Mouse (Mus musculus): ENCODE results near the gene Gimap4. TPM values are rescaled to one million over a fixed set of nuclear protein-coding genes. Genes with fewer than 3 reads are reported as not detected.
A peak's percentile ranks its signal among the peaks of the same experiment; 100 is the strongest.

Gene Gimap4
- polyA plus RNA-seq, 1 experiment = 0.31 TPM

DNA sequence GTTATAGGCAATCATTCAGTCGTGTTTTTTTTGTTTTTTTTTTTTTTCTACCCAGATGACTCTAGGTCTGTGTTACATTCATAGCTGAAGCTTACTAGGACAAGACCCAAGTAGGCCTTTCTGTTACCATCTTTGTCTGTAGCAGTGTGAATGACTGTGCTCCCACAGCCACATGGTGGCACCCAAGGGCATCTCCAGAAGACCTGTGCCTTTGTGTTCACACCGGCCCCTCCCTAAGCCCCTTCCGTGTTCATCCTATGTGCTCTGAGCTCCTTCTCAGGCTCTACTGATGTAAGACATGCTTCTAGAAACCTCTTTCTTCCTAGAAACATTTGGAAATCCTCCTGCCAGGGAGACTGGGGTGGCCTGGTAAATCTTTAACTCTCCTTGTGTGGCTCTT lies 37.4 kb upstream of the Gimap4 start, which contains the start of gene Gimap8:
Gimap8 (plus strand) TSS at position 240 of the 400 bp plus-strand sequence.
- Histone ChIP-seq H3K4me1 (ENCODE audit: control insufficient read depth, insufficient read depth, low read length) (no peaks in the 10 kb centered on the region), H3K27ac (ENCODE audit: insufficient read depth, low read length) (no peak within 1 kb of the TSS), H3K4me3 (ENCODE audit: insufficient read depth, low read length) (no peak within 1 kb of the TSS)
- TF ChIP-seq POLR2A (IDR thresholded peaks at IDR 0.05; ENCODE audit: extremely low read depth, insufficient read depth, low read length) (no peak), CTCF (IDR thresholded peaks at IDR 0.05; ENCODE audit: extremely low read depth, insufficient read depth, low read length) (peak; percentile 37; the same call in 1 of the 2 replicates)

DNA sequence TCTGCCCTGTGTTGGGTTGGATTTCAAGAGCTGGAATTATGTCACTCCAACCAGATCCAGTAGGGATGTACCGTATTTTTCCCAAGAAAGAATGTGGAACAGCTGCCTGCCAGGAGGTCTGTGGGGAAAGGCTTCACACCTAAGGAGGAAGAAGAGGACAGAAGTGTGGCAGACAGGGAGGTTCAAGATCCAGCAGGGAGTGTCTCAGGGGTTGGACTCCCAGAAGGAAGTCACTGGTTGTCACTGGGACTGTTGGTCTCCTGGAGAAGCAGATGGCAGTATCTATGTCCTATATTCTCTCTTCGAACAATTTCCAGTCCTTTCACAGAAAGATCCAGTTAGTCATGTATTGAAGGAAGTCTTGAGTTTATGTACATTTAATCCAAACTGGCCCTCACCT lies 36.7 kb upstream of the Gimap4 start:
- no peak overlapping the region for H3K27ac ChIP-seq (ENCODE audit: insufficient read depth, low read length)
- TF ChIP-seq CTCF (IDR thresholded peaks at IDR 0.05; ENCODE audit: extremely low read depth, insufficient read depth, low read length) (no peak), POLR2A (IDR thresholded peaks at IDR 0.05; ENCODE audit: extremely low read depth, insufficient read depth, low read length) (no peak)
- H3K4me1 ChIP-seq (ENCODE audit: control insufficient read depth, insufficient read depth, low read length) = no peaks in the 10 kb centered on the region
- no peak overlapping the region for H3K4me3 ChIP-seq (ENCODE audit: insufficient read depth, low read length)

DNA sequence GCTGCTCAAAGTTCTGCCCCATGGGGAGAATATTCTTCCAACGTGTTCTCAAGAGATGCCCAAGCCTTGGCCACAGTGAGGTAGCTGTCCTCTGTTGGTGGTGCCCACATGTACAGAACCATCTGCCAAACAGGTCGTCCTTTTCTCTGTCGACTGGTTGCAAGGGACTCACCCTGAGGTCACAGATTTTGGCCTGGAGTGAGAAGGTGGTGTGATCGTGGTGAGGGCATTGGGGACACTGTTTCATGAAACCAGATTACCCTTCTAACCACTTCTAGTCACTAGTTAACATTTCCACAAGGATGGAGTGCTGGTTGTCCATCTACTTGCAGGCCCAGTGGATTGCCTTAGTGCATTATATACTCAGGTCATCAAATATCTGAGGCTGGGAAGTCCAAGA lies 35.6 kb upstream of the Gimap4 start:
- H3K27ac ChIP-seq (ENCODE audit: insufficient read depth, low read length) = no peak overlapping the region
- TF ChIP-seq CTCF (IDR thresholded peaks at IDR 0.05; ENCODE audit: extremely low read depth, insufficient read depth, low read length) (no peak), POLR2A (IDR thresholded peaks at IDR 0.05; ENCODE audit: extremely low read depth, insufficient read depth, low read length) (no peak)
- no peaks in the 10 kb centered on the region for H3K4me1 ChIP-seq (ENCODE audit: control insufficient read depth, insufficient read depth, low read length)
- H3K4me3 ChIP-seq (ENCODE audit: insufficient read depth, low read length) = no peak overlapping the region

DNA sequence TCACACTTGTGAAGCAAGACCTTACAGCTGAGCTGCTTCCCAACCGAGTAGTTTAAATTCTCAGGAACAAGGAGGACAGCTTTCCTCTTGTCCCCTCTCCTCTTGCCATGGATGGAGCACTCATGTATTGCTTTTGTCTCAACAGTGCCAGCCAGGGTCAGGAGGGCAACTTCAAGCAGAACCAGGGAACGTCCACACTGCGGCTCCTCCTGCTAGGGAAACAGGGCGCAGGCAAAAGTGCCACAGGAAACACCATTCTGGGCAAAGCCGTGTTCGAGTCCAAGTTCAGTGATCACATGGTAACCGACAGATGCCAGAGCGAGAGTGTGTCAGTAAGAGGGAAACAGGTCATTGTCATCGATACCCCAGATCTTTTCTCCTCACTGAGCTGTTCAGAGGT lies 34.3 kb upstream of the Gimap4 start:
- TF ChIP-seq POLR2A (IDR thresholded peaks at IDR 0.05; ENCODE audit: extremely low read depth, insufficient read depth, low read length) (no peak), CTCF (IDR thresholded peaks at IDR 0.05; ENCODE audit: extremely low read depth, insufficient read depth, low read length) (no peak)
- no peaks in the 10 kb centered on the region for H3K4me1 ChIP-seq (ENCODE audit: control insufficient read depth, insufficient read depth, low read length)
- no peak overlapping the region for H3K27ac ChIP-seq (ENCODE audit: insufficient read depth, low read length)
- H3K4me3 ChIP-seq (ENCODE audit: insufficient read depth, low read length) = no peak overlapping the region

DNA sequence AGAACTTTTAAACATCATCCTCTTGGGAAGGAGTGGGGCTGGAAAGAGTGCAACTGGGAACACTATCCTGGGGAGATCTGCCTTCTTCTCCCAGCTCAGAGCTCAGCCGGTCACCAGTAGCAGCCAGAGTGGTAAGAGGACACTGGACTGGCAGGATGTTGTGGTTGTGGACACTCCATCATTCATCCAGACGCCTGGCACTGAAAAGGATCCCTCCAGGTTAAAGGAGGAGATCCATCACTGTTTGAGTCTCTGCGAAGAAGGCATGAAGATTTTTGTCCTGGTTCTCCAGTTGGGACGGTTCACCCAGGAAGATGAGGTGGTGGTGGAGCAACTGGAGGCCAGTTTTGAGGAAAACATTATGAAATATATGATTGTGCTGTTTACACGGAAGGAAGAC lies 25.6 kb upstream of the Gimap4 start:
- Histone ChIP-seq H3K27ac (ENCODE audit: insufficient read depth, low read length) (no peak overlapping the region), H3K4me1 (ENCODE audit: control insufficient read depth, insufficient read depth, low read length) (no peaks in the 10 kb centered on the region), H3K4me3 (ENCODE audit: insufficient read depth, low read length) (no peak overlapping the region)
- TF ChIP-seq CTCF (IDR thresholded peaks at IDR 0.05; ENCODE audit: extremely low read depth, insufficient read depth, low read length) = no peak
- no peak for TF ChIP-seq POLR2A (IDR thresholded peaks at IDR 0.05; ENCODE audit: extremely low read depth, insufficient read depth, low read length)

DNA sequence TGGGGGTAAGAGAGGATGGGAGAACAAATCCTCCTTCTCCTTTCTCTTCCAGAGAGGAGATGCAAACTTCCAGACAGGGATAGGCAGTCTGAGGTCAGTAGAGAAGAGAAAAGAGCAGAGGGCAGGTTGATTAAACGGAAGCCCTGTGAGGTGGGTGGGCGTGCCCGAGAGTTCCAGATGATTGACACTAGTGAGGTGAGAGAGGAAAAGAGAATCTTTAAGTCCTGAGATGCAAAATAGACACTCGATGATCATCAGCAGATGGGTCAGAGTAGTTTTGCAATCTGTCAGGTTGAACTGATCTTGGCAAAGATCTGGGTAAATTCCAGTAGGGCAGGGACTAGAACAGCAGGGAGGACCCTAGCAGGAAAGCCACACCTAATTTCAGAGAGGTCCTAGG lies 19.6 kb upstream of the Gimap4 start:
- no peak overlapping the region for H3K4me3 ChIP-seq (ENCODE audit: insufficient read depth, low read length)
- no peaks in the 10 kb centered on the region for H3K4me1 ChIP-seq (ENCODE audit: control insufficient read depth, insufficient read depth, low read length)
- no peak overlapping the region for H3K27ac ChIP-seq (ENCODE audit: insufficient read depth, low read length)
- TF ChIP-seq POLR2A (IDR thresholded peaks at IDR 0.05; ENCODE audit: extremely low read depth, insufficient read depth, low read length) (no peak), CTCF (IDR thresholded peaks at IDR 0.05; ENCODE audit: extremely low read depth, insufficient read depth, low read length) (no peak)

DNA sequence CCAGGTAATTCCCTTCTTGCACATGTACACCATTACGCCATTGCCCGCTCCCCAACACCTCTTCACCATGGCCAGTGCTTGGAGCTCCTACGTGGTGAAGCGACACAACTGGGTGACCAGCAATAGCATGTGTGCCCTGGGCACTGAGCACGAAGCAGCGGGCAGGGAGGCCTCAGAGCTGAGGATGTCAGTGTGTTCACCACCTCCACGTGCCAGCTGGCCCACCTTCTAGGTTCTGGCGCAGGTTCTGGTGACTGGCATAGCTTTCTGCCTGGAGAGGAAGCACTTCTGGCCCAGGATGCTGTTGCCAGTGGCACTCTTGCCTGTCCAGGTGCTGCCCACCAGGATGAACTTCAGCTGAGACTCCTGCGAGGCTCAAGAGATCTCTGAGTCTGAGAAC lies 18.9 kb upstream of the Gimap4 start:
- Histone ChIP-seq H3K4me1 (ENCODE audit: control insufficient read depth, insufficient read depth, low read length) (no peaks in the 10 kb centered on the region), H3K27ac (ENCODE audit: insufficient read depth, low read length) (no peak overlapping the region), H3K4me3 (ENCODE audit: insufficient read depth, low read length) (no peak overlapping the region)
- no peak for TF ChIP-seq POLR2A (IDR thresholded peaks at IDR 0.05; ENCODE audit: extremely low read depth, insufficient read depth, low read length)
- no peak for TF ChIP-seq CTCF (IDR thresholded peaks at IDR 0.05; ENCODE audit: extremely low read depth, insufficient read depth, low read length)

DNA sequence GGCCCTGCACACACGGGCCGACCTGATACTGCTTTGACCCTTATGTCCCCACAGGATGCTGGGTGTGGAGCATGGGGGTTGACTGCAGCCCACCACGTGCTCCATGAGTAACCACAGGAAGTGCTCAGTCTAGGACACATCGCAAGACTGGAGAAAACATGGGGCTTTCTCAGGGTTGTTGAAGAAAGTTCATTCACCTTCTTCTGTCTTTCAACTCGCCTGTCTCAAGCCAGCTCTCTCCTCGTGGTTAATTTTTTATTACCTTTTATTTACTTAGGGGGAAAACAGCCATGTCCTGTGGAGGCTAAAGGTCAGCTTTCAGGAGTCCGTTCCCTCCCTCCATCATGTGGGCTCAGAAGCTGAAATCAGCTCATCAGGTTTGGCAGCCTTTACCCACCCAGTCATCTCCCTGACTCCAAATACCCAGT lies 18.2 kb upstream of the Gimap4 start:
- Histone ChIP-seq H3K4me3 (ENCODE audit: insufficient read depth, low read length) (no peak overlapping the region), H3K27ac (ENCODE audit: insufficient read depth, low read length) (no peak overlapping the region), H3K4me1 (ENCODE audit: control insufficient read depth, insufficient read depth, low read length) (no peaks in the 10 kb centered on the region)
- TF ChIP-seq POLR2A (IDR thresholded peaks at IDR 0.05; ENCODE audit: extremely low read depth, insufficient read depth, low read length) = no peak
- no peak for TF ChIP-seq CTCF (IDR thresholded peaks at IDR 0.05; ENCODE audit: extremely low read depth, insufficient read depth, low read length)

DNA sequence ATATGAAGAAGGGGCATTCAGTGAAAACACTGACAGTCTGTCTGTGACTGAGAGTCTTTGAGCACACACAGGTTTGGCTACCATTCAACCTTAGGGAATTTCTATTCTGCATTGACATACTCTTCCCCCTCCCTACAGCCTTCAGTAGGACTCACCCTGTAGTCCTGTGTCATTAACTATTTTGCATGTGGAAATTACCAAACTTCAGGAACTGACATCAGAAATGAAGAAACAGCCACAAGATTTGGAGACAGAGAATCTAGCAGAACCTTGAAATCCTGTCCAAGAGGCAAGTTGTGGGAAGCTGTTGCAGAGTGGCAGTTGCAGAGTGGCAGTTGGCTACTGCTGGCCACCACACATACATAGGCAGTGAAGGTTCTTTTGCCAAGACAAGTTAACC lies 16.3 kb upstream of the Gimap4 start:
- Histone ChIP-seq H3K4me3 (ENCODE audit: insufficient read depth, low read length) (no peak overlapping the region), H3K27ac (ENCODE audit: insufficient read depth, low read length) (no peak overlapping the region), H3K4me1 (ENCODE audit: control insufficient read depth, insufficient read depth, low read length) (no peaks in the 10 kb centered on the region)
- TF ChIP-seq CTCF (IDR thresholded peaks at IDR 0.05; ENCODE audit: extremely low read depth, insufficient read depth, low read length) = no peak
- TF ChIP-seq POLR2A (IDR thresholded peaks at IDR 0.05; ENCODE audit: extremely low read depth, insufficient read depth, low read length) = no peak

DNA sequence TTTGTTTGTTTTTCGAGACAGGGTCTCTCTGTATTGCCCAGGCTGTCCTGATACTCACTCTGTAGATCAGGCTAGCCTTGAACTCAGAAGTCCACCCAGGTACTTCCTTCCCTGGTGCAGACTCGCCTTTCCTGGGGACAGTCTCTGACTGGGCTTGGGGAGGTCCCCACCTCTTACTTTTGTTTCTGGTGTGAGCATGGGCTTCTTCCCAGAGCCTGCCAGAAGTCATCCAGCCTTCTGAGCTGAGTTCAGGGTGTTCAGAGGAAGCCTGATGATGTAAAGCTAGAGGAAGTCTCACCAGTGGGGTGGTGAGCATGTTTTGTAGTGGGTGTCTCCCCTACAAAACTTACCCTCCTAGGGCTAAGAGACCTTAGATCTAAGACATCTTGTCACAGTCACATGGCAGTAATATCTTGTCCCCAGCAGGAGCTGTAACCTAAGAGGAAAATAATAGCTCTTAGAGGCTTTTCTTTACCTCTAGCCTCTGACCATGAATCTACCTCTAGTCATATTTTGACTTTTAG lies 14.8 kb upstream of the Gimap4 start:
- no peaks in the 10 kb centered on the region for H3K4me1 ChIP-seq (ENCODE audit: control insufficient read depth, insufficient read depth, low read length)
- H3K4me3 ChIP-seq (ENCODE audit: insufficient read depth, low read length) = no peak overlapping the region
- no peak overlapping the region for H3K27ac ChIP-seq (ENCODE audit: insufficient read depth, low read length)
- TF ChIP-seq POLR2A (IDR thresholded peaks at IDR 0.05; ENCODE audit: extremely low read depth, insufficient read depth, low read length) (no peak), CTCF (IDR thresholded peaks at IDR 0.05; ENCODE audit: extremely low read depth, insufficient read depth, low read length) (no peak)
